Mouse (Mus musculus) Patski (cell line): ENCODE results near the gene Dhx35. TPM values are rescaled to one million over a fixed set of nuclear protein-coding genes. Genes with fewer than 3 reads are reported as not detected.

Experiments
- ATAC-seq: fragments of 100-300 bp; one replicate; pipeline ENCODE4 v1.8.0; 2021
- CTCF ChIA-PET: fragments of 350-600 bp; sonication (Branson Sonifier 250); formaldehyde crosslinking; loops from one replicate; lab custom pipeline; 2022; ENCODE audit warnings: inconsistent platforms; lab: Charles Lee
- POLR2A ChIA-PET: fragments of 350-600 bp; sonication (Branson Sonifier 250); formaldehyde crosslinking; loops from one replicate; lab custom pipeline; 2022; ENCODE audit warnings: antibody characterized with exemption, inconsistent platforms; lab: Charles Lee
- DNase-seq: peaks from one replicate; pipeline ENCODE4 v3.0.0-alpha.2; 2011; ENCODE audit warnings: low read depth, low spot score
- H3K27me3 ChIP-seq: fragments of 371-371 bp; one replicate; pipeline ENCODE4 v1.5.1; 2021
- CTCF ChIP-seq: fragments of 100-300 bp; IDR thresholded peaks from one replicate; pipeline ENCODE4 v1.5.1; 2021
- in situ Hi-C: fragments of 300-500 bp; cut with MboI; formaldehyde crosslinking; loops from 3 replicates; pipeline ENCODE4 v1.11.1; 2018; ENCODE audit warnings: low pct_unique_long_range_greater_than_20kb, mixed read lengths
- polyA plus RNA-seq: library from polyadenylated mRNA; unstranded; gene quantifications from one replicate; pipeline ENCODE4 v1.2.3, GENCODE M21; 2021

Dhx35 gene
- polyA plus RNA-seq, 1 experiment from 2014 or later: 20.8 TPM

- CTCF ChIA-PET: interaction anchor here (0.6 to 1.3 kb wide), 8 partner anchors 8 to 1713 kb away, joined by 3 to 4 read pairs (median 3); no protein-coding TSS in a partner anchor
- in situ Hi-C loops: loop anchor here (10.0 kb wide), 2 partner anchors 101 to 1729 kb away; partner anchors contain the start of gene Fam83d
- peak; percentile 83 for TF ChIP-seq CTCF
- POLR2A ChIA-PET: interaction anchor here (0.9 kb wide), 1 partner anchor 18 kb away, joined by 3 read pairs; no protein-coding TSS in a partner anchor
- DNase-seq (no peak), ATAC-seq (peak; percentile 18)
- H3K27me3 ChIP-seq: no peaks in the 10 kb centered on the region
Observed at GRCm38 (mm10) chr2:158865358-158865757, 70.8 kb downstream of the Dhx35 start.

DNA sequence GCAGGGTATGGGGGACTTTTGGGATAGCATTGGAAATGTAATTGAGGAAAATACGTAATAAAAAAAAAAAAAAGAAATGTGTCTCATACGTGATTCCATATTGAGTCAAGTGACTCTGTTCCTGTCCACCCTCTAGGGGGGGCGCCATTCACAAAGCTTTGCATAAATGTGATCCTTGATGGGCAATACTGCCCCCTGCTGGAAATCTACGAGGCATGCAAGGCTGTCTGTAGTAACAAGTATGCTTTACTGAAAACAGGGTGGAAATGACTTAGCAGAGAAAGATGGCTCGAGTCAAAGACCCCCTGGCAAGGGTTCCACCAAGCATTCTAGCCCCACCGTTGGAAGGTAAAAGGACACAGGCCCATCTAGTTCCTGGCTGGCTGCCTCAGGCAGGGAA lies 92.0 kb downstream of the Dhx35 start:
- peak; percentile 55 for TF ChIP-seq CTCF
- ATAC-seq: no peak
- in situ Hi-C loops: no loop called here
- CTCF ChIA-PET: interaction anchor here (1.0 to 1.2 kb wide), 3 partner anchors 21 to 24 kb away, joined by 3 read pairs; no protein-coding TSS in a partner anchor
- DNase-seq: no peak
- H3K27me3 ChIP-seq: no peaks in the 10 kb centered on the region
- POLR2A ChIA-PET: no interaction called here

DNA sequence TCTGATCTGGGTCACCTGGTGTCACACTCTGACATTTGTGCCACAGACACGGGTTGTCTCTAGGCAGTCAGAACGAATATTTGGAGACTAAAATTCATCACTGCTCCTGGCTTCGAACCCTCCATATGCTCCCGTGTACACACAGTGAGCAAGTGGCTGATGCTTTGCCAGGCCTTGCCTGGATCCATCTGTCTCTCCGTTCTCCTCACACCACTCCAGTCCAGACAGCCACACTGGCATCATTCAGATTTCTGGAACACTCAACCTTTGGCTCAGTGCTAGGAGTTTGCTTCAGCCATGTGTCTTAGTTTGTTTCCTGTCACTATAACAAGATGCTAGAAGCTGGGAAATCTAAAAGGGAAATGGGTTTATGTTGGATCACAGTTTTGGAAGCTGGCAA lies 93.9 kb downstream of the Dhx35 start:
- no peak for TF ChIP-seq CTCF
- ATAC-seq: no peak
- POLR2A ChIA-PET: no interaction called here

GRCm38 (mm10) chr2:158889201-158889600 lies 94.6 kb downstream of the Dhx35 start:
- CTCF ChIA-PET: interaction anchor here (0.7 kb wide), 1 partner anchor 24 kb away, joined by 3 read pairs; no protein-coding TSS in a partner anchor
- ATAC-seq (no peak), DNase-seq (no peak)
- no peak for TF ChIP-seq CTCF
- H3K27me3 ChIP-seq: no peaks in the 10 kb centered on the region
- POLR2A ChIA-PET: no interaction called here
- in situ Hi-C loops: no loop called here

More for the DNA sequence above, 93.9 kb downstream of the Dhx35 start:
- in situ Hi-C loops: no loop called here
- no peaks in the 10 kb centered on the region for H3K27me3 ChIP-seq
- CTCF ChIA-PET: interaction anchor here (0.7 kb wide), 1 partner anchor 23 kb away, joined by 3 read pairs; no protein-coding TSS in a partner anchor
- no peak for DNase-seq

DNA sequence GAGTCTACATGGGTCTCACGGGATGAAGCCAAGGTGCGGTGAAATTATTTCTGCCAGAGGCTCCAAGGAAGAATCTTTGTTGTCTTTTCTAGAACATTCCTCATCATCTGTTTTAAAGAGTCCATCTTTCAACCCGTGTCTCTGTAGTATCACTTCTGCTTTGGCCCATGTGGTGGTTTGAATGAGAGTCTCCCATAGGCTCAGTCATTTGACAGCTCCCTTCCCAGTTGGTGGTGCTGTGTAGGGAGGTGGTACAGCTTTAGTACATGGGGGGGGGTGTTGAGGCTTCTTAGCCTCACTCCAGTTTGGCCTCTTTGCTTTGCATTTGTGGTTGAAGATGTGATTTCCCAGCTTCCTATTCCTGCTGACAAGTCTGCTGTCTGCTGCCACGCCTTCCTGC lies 96.7 kb downstream of the Dhx35 start:
- TF ChIP-seq CTCF: no peak
- POLR2A ChIA-PET: no interaction called here
- in situ Hi-C loops: no loop called here
- no peak for DNase-seq
- H3K27me3 ChIP-seq: no peaks in the 10 kb centered on the region
- CTCF ChIA-PET: no interaction called here
- no peak for ATAC-seq

GRCm38 (mm10) chr2:158893171-158893853 lies 98.7 kb downstream of the Dhx35 start:
- TF ChIP-seq CTCF: no peak
- CTCF ChIA-PET: no interaction called here
- POLR2A ChIA-PET: no interaction called here
- no peak for DNase-seq
- in situ Hi-C loops: no loop called here
- H3K27me3 ChIP-seq: no peaks in the 10 kb centered on the region
- ATAC-seq: peak; percentile 27

GRCm38 (mm10) chr2:158898469-158899196 lies 104.0 kb downstream of the Dhx35 start:
- in situ Hi-C loops: no loop called here
- DNase-seq (no peak), ATAC-seq (no peak)
- ChIA-PET CTCF (no interaction called here), POLR2A (no interaction called here)
- H3K27me3 ChIP-seq: peaks cover 10% of the 10 kb centered on the region
- no peak for TF ChIP-seq CTCF

Other genes with a start within 250 kb of the Dhx35 start
- gene Slc32a1, start 184.0 kb upstream of the Dhx35 start, polyA plus RNA-seq: not detected
- gene Actr5, start 169.9 kb upstream of the Dhx35 start, polyA plus RNA-seq: 11.5 TPM
- 0.06 TPM for gene Ppp1r16b, start 129.4 kb upstream of the Dhx35 start, polyA plus RNA-seq
- 12.9 TPM for gene Fam83d, start 26.7 kb upstream of the Dhx35 start, polyA plus RNA-seq